Mouse (Mus musculus): ENCODE data around the gene Chchd1.

Chchd1 gene

GRCm38 (mm10) chr14:20725660-20726339, 23.0 kb downstream of the Chchd1 start:
- DNase-seq (ENCODE audit: low read depth), result no peak

- DNase-seq (ENCODE audit: low read depth), result no peak
These were observed 27.1 kb downstream of the Chchd1 start for GRCm38 (mm10) chr14:20729871-20730270.

DNA sequence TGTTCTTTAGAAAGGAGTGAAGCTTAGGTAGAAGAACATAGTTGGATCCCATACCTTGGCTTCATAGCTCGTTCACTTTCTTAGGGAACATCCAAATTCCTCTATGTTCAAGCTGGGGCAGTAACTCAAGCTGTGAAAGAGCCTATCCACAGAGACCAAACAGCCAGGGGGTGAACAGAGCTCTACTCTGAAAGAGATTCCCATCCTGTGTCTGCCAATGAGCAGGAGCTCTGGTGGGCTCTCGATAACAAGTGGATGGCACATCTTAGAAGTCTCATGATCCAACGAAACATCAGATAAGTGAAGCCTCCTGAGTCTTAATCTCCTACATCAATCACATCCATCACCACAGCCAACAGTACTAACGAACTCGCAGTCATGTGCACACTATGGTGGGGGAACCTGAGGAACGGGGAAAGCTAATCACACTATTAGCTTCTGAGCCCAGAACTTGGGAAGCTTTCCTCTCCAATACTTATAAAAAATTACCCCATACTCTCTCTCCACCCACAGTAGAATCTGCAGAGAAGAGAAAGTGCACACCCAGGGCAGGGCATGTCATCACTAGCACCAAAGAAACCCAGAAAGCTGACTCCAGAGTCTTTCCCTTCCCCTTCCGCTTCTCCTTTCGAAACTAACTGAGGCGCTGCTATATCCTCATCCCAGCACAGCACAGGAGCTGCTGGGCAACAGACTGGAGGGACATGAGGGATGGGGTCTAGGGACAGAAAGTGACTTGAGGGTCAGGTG, 28.2 kb downstream of the Chchd1 start:
- no peak for DNase-seq (ENCODE audit: low read depth)

- peak; percentile 46 for DNase-seq (ENCODE audit: low read depth)
These were observed 30.5 kb downstream of the Chchd1 start for GRCm38 (mm10) chr14:20733041-20733951.

DNA sequence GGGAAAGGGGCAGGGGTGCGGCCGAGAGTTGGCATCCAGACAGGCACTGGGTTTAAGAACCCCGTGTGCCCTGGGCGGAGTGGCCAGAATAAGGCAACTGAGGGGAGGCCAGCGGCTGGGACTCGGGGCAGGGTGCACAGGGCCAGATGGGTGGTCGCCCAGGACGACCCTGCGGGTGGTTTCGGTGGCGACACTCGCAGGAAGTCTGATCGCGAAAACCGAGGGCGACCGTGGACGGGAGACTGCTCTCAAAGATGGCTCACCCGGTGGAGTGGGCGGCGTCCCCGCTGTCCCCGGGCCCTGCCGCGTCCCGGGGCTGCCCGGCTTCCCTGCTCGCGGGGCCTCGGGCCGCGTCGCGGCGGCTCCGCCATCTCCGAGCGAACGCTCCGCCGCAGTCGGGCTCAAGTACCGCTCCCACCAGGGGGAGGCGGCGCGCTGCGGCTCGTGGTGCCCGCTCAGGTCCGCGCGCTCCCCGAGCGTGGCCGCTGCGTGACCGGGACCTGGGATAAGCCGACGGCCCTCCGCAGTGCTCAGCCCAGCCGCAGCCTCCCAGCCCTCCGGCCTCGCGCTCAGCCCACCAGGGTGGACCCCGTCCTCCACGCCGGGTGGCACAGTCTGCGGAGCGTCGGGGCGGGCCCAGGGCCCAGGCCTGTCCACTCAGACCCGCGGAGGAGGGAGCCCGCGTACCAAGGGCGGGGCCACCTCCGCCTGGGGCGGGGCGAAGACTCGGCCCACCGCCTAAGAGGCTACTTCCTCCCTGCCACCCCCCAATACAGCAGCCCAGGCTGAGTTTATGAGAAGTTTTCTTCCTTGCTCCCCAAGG, 31.4 kb downstream of the Chchd1 start, which contains the start of gene Ndst2:
Gene Ndst2 (minus strand): TSS at position 611 of the 823 bp plus-strand sequence.
- DNase-seq (ENCODE audit: low read depth), result peak; percentile 81

GRCm38 (mm10) chr14:20735052-20735451, 32.2 kb downstream of the Chchd1 start:
- DNase-seq (ENCODE audit: low read depth), result no peak

GRCm38 (mm10) chr14:20735892-20736390, 33.1 kb downstream of the Chchd1 start:
- DNase-seq (ENCODE audit: low read depth), result no peak

GRCm38 (mm10) chr14:20737306-20737705, 34.5 kb downstream of the Chchd1 start:
- peak; percentile 42 for DNase-seq (ENCODE audit: low read depth)

- no peak for DNase-seq (ENCODE audit: low read depth)
These were observed 35.7 kb downstream of the Chchd1 start for GRCm38 (mm10) chr14:20738511-20738910.

GRCm38 (mm10) chr14:20741301-20741700, 38.5 kb downstream of the Chchd1 start:
- no peak for DNase-seq (ENCODE audit: low read depth)

- no peak for DNase-seq (ENCODE audit: low read depth)
These were observed 40.8 kb downstream of the Chchd1 start for GRCm38 (mm10) chr14:20743614-20744013.

- no peak for DNase-seq (ENCODE audit: low read depth)
These were observed 44.1 kb downstream of the Chchd1 start for GRCm38 (mm10) chr14:20746935-20747334.

- DNase-seq (ENCODE audit: low read depth), result no peak
These were observed 45.6 kb downstream of the Chchd1 start for GRCm38 (mm10) chr14:20748388-20748787.

DNA sequence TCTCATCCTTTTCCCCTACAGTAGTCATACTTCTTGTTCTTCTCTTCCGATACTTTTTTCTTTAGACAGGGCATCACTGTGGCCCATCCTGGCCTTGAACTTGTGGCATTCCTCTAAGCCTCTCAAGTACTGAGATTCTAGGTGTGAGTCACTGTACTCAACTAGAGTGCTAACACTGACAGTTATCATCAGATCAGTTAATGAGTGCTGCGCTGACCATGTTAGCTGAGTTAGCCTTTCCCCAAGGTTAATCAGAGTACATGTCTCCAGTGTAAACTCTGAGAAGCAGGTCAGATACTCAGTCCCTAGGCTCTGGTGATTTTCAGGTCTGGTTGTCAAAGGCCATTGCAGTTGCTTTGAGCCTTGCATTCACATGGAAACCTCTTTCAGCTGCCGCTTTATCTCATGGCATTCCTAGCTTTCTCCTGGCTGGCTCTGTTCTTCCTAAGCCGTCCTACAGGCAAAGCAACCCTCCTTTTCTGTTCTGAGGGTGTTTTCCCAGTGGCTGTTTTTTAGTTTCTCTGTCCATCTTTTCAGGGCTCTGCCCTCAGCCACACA, 46.8 kb downstream of the Chchd1 start:
- DNase-seq (ENCODE audit: low read depth), result no peak

- no peak for DNase-seq (ENCODE audit: low read depth)
These were observed 47.7 kb downstream of the Chchd1 start for GRCm38 (mm10) chr14:20750503-20750902.

GRCm38 (mm10) chr14:20753792-20754191, 51.0 kb downstream of the Chchd1 start:
- no peak for DNase-seq (ENCODE audit: low read depth)
